Mouse (Mus musculus) ES-CJ7 (cell line): ENCODE measurements around the gene Glrx5.
A peak's percentile ranks its signal among the peaks of the same experiment; 100 is the strongest.

Source experiments
- DNase-seq: peaks from one replicate; pipeline ENCODE4 v3.0.0; 2011; ENCODE audit warnings: low read depth, low spot score

The Glrx5 gene

DNA sequence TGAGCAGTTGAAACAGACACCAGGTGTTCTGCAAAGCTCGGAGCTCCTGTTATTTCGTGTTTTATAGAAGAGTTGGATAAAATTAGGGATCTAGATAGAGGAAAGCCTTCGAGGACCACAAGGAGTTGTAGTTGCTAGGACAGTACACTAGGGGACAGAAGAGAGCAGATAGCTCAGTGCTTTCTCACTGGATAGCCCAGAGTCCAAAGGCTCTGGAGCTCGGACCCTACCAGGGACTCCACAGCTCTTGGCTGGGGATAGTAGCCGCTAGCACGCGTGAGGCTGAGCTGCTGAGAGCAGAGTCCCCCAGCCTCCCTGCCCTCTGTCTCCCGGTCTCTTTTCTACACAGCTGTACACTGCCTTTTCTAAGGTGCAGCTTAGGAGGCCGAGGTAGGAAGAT is 41.2 kb downstream of the Glrx5 start:
- peak; percentile 80 for DNase-seq

- peak; percentile 47 for DNase-seq
Observed at GRCm38 (mm10) chr12:105075496-105075895, 43.0 kb downstream of the Glrx5 start.

- peak; percentile 88 for DNase-seq
Observed at GRCm38 (mm10) chr12:105076511-105076910, 44.0 kb downstream of the Glrx5 start.

- DNase-seq, result peak; percentile 63
Observed at GRCm38 (mm10) chr12:105077232-105077631, 44.7 kb downstream of the Glrx5 start.

- DNase-seq, result no peak
Observed at GRCm38 (mm10) chr12:105084171-105084570, 51.7 kb downstream of the Glrx5 start.

DNA sequence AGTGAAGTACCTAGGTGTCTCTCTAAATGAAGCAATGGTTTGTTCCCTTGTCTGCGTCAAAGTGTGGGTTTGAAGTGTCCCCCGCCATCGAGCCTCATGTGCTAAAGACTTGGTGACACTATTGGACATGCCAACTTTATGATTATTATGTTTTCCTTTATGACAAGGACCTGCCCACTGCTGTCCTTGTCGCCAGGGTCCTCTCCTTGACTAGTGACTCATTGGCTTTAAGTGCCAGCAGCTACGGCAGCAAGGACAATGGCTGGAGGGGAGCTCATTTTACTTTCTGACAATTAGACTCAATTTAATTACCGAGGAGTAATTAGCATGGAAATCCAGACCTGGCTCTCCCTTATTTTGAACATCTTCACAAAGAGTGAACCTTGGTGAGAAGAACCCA is 52.3 kb downstream of the Glrx5 start:
- DNase-seq, result no peak

DNA sequence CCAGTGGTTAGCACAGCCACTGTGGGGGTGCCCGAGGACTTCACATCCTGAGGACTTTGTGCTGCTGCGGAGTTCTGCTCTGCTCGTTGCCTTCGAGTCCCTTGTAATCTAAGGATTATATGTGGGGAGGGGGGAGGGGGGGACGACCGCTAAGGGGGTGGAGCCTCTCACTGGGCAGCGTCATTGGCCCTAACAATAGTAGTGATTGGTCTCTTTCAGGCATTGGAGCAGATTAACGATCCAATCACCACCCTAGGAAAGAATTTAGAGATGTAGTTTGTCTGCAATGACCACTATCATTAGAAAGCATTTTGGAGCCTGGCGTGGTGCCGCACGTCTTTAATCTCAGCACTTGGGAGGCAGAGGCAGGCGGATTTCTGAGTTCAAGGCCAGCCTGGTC is 52.8 kb downstream of the Glrx5 start:
- peak; percentile 82 for DNase-seq

DNA sequence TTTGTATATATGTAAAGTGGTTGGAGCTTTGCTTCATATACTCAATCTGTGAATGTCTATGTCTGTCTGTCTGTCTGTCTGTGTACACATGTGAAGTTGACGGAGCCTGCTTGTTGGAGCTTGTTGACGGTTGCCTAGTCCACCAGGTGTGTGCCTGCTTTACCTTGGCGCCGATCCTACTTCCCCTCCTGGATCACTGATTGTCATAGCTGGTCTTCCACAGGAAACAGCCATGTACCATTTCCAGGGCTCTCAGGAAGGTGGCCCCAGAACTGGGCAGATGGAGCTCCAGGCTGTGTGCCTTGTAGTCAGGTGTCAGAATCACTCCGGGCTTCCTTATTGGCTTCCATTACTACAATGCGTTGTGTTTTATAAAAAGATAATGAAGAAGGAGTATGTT is 54.3 kb downstream of the Glrx5 start:
- DNase-seq, result no peak

DNA sequence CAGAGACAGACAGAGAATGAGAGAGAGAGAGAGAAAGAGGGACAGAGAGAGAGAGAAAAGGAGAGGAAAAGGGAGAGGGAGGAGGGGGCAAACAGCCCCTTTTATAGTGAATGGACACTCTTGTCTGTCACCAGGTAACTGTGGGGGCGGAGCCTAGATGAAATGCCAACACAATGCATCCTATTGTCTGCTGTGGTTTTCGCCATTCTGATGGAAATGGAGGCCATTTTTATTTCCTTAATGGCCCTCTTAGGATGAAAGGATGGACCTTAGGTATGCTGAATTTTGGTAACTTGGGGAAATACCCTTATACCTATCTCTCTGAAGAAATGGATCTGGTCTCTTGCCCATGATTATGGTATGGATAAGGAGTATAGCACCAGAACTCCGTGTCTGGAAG is 54.9 kb downstream of the Glrx5 start:
- peak; percentile 93 for DNase-seq

GRCm38 (mm10) chr12:105089231-105089630 is 56.7 kb downstream of the Glrx5 start:
- no peak for DNase-seq

DNA sequence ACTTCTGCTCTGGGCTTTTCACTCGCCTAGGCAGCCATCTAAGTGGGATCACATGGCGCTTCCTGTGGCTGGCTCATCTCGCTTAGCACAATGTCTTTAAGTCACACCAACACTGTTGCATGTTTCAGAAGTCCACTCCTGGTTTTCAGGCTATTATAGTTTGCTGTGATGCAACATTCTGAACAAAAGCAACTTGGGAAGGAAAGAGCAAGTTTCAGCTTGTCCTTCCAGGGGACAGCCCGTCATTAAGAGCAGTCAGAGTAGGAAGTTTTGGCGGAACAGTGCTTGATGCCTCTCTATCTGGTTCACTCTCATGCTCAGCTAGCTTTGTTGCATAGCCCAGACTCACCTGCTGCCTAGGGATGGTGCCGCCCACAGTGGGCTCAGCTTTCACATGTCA is 59.1 kb downstream of the Glrx5 start:
- DNase-seq, result no peak
